Mouse (Mus musculus): ENCODE data around the gene Mvp. TPM values are rescaled to one million over a fixed set of nuclear protein-coding genes. Genes with fewer than 3 reads are reported as not detected.

The Mvp gene
- total and polyA plus RNA-seq, 2 experiments from 2014 or later: 3.3 to 6.9 TPM

- Histone ChIP-seq H3K36me3 (ENCODE audit: insufficient read depth) (peaks cover 83% of the 10 kb centered on the region), H3K9ac (no peak overlapping the region), H3K27ac (ENCODE audit: low read depth, low read length) (no peak overlapping the region), H3K4me2 (ENCODE audit: low read depth) (no peak overlapping the region), H3K27me3 (ENCODE audit: insufficient read depth, low read length) (no peaks in the 10 kb centered on the region), H3K9me3 (ENCODE audit: low read length) (no peaks in the 10 kb centered on the region), H3K4me1 (ENCODE audit: insufficient read depth) (no peaks in the 10 kb centered on the region), H3K4me3 (ENCODE audit: low read depth, low read length) (no peak overlapping the region)
- 28% methylated on average over 19 of the region's 19 CpGs for WGBS
- TF ChIP-seq CTCF (IDR thresholded peaks at IDR 0.05; ENCODE audit: low read depth): peak; percentile 53
- DNase-seq (peak; percentile 14), ATAC-seq (no peak)
These were observed 50.7 kb downstream of the Mvp start for GRCm38 (mm10) chr7:126963548-126964286.

- no peak overlapping the region for H3K9ac ChIP-seq
- H3K4me1 ChIP-seq (ENCODE audit: insufficient read depth): no peaks in the 10 kb centered on the region
- no peaks in the 10 kb centered on the region for H3K9me3 ChIP-seq (ENCODE audit: low read length)
- no peak overlapping the region for H3K4me2 ChIP-seq (ENCODE audit: low read depth)
- DNase-seq (no peak), ATAC-seq (no peak)
- no peak overlapping the region for H3K4me3 ChIP-seq (ENCODE audit: low read depth, low read length)
- no peaks in the 10 kb centered on the region for H3K27me3 ChIP-seq (ENCODE audit: insufficient read depth, low read length)
- peaks cover 75% of the 10 kb centered on the region for H3K36me3 ChIP-seq (ENCODE audit: insufficient read depth)
- TF ChIP-seq CTCF (IDR thresholded peaks at IDR 0.05; ENCODE audit: low read depth): no peak
- H3K27ac ChIP-seq (ENCODE audit: low read depth, low read length): no peak overlapping the region
- 90% methylated on average over 4 of the region's 4 CpGs for WGBS
These were observed 52.5 kb downstream of the Mvp start for GRCm38 (mm10) chr7:126961965-126962364.

GRCm38 (mm10) chr7:126961095-126961494 lies 53.3 kb downstream of the Mvp start:
- Histone ChIP-seq H3K4me3 (ENCODE audit: low read depth, low read length) (no peak overlapping the region), H3K27me3 (ENCODE audit: insufficient read depth, low read length) (no peaks in the 10 kb centered on the region), H3K4me1 (ENCODE audit: insufficient read depth) (no peaks in the 10 kb centered on the region), H3K9me3 (ENCODE audit: low read length) (no peaks in the 10 kb centered on the region), H3K36me3 (ENCODE audit: insufficient read depth) (peaks cover 72% of the 10 kb centered on the region), H3K4me2 (ENCODE audit: low read depth) (no peak overlapping the region), H3K9ac (no peak overlapping the region), H3K27ac (ENCODE audit: low read depth, low read length) (no peak overlapping the region)
- 90% methylated on average over 5 of the region's 5 CpGs for WGBS
- no peak for TF ChIP-seq CTCF (IDR thresholded peaks at IDR 0.05; ENCODE audit: low read depth)
- no peak for DNase-seq
- ATAC-seq: no peak

- H3K4me3 ChIP-seq (ENCODE audit: low read depth, low read length): no peak overlapping the region
- no peak for TF ChIP-seq CTCF (IDR thresholded peaks at IDR 0.05; ENCODE audit: low read depth)
- H3K4me1 ChIP-seq (ENCODE audit: insufficient read depth): no peaks in the 10 kb centered on the region
- WGBS: 85% methylated on average over 9 of the region's 9 CpGs
- no peaks in the 10 kb centered on the region for H3K27me3 ChIP-seq (ENCODE audit: insufficient read depth, low read length)
- peaks cover 75% of the 10 kb centered on the region for H3K36me3 ChIP-seq (ENCODE audit: insufficient read depth)
- no peak for ATAC-seq
- no peak overlapping the region for H3K9ac ChIP-seq
- H3K9me3 ChIP-seq (ENCODE audit: low read length): no peaks in the 10 kb centered on the region
- no peak for DNase-seq
- no peak overlapping the region for H3K4me2 ChIP-seq (ENCODE audit: low read depth)
- H3K27ac ChIP-seq (ENCODE audit: low read depth, low read length): no peak overlapping the region
These were observed 54.6 kb downstream of the Mvp start for GRCm38 (mm10) chr7:126959780-126960179.

GRCm38 (mm10) chr7:126955125-126955524 lies 59.3 kb downstream of the Mvp start:
- H3K9me3 ChIP-seq (ENCODE audit: low read length): no peaks in the 10 kb centered on the region
- no peak for DNase-seq
- 51% methylated on average over 3 of the region's 3 CpGs for WGBS
- peaks cover 12% of the 10 kb centered on the region for H3K4me1 ChIP-seq (ENCODE audit: insufficient read depth)
- H3K36me3 ChIP-seq (ENCODE audit: insufficient read depth): peaks cover 44% of the 10 kb centered on the region
- no peaks in the 10 kb centered on the region for H3K27me3 ChIP-seq (ENCODE audit: insufficient read depth, low read length)
- H3K4me3 ChIP-seq (ENCODE audit: low read depth, low read length): no peak overlapping the region
- H3K27ac ChIP-seq (ENCODE audit: low read depth, low read length): no peak overlapping the region
- H3K9ac ChIP-seq: no peak overlapping the region
- no peak for ATAC-seq
- H3K4me2 ChIP-seq (ENCODE audit: low read depth): no peak overlapping the region
- TF ChIP-seq CTCF (IDR thresholded peaks at IDR 0.05; ENCODE audit: low read depth): no peak

- Histone ChIP-seq H3K9me3 (ENCODE audit: low read length) (no peaks in the 10 kb centered on the region), H3K4me3 (ENCODE audit: low read depth, low read length) (peak overlapping the region; percentile 65; the same call in 1 of the 2 replicates), H3K27ac (ENCODE audit: low read depth, low read length) (no peak overlapping the region), H3K9ac (peak overlapping the region; percentile 84; the same call in 1 of the 2 replicates), H3K27me3 (ENCODE audit: insufficient read depth, low read length) (no peaks in the 10 kb centered on the region), H3K4me1 (ENCODE audit: insufficient read depth) (peaks cover 12% of the 10 kb centered on the region), H3K4me2 (ENCODE audit: low read depth) (peak overlapping the region; percentile 96), H3K36me3 (ENCODE audit: insufficient read depth) (peaks cover 21% of the 10 kb centered on the region)
- DNase-seq (no peak), ATAC-seq (no peak)
- 0% methylated on average over 8 of the region's 8 CpGs for WGBS
- TF ChIP-seq CTCF (IDR thresholded peaks at IDR 0.05; ENCODE audit: low read depth): no peak
These were observed 61.8 kb downstream of the Mvp start for GRCm38 (mm10) chr7:126952646-126953045.

GRCm38 (mm10) chr7:126951741-126952140 lies 62.7 kb downstream of the Mvp start:
- TF ChIP-seq CTCF (IDR thresholded peaks at IDR 0.05; ENCODE audit: low read depth): no peak
- WGBS: 23% methylated on average over 4 of the region's 4 CpGs
- Histone ChIP-seq H3K27ac (ENCODE audit: low read depth, low read length) (no peak overlapping the region), H3K27me3 (ENCODE audit: insufficient read depth, low read length) (no peaks in the 10 kb centered on the region), H3K4me2 (ENCODE audit: low read depth) (peak overlapping the region; percentile 96), H3K9me3 (ENCODE audit: low read length) (no peaks in the 10 kb centered on the region), H3K4me1 (ENCODE audit: insufficient read depth) (peaks cover 12% of the 10 kb centered on the region), H3K4me3 (ENCODE audit: low read depth, low read length) (peak overlapping the region; percentile 65), H3K9ac (peak overlapping the region; percentile 84), H3K36me3 (ENCODE audit: insufficient read depth) (peaks cover 22% of the 10 kb centered on the region)
- no peak for ATAC-seq
- no peak for DNase-seq

Measured in forebrain, postnatal 0 days (tissue).